Comparison of ENCODE assay signal across 12 mouse cellular contexts in genomic region chr5:131584260-131585135, GRCm38 (mm10).
A peak's percentile ranks its signal among the peaks of the same experiment; 100 is the strongest.
DNase-seq lines count a peak whose midpoint lies in the region; ATAC-seq and TF ChIP-seq lines count a peak whose summit lies in the region.
"Had no signal": no experiment of that assay in that cellular context is flagged by ENCODE, and none has a peak within 500 bp of the region (broad histone marks: within the 10 kb centered on the region; RNA-seq: fewer than 3 reads in every experiment).

No protein-coding gene starts in this region.

- peak; percentile 72 for DNase-seq in Muller cell, postnatal 12 days (ENCODE audit: inconsistent ontology term)
- DNase-seq in hindbrain, postnatal 0 days (ENCODE audit: low spot score), result peak; percentile 58
- DNase-seq in midbrain, embryonic 11.5 days (ENCODE audit: low spot score, missing footprints), result no peak
- no peak for DNase-seq in urinary bladder, postnatal 36 days (ENCODE audit: low spot score in 2 of 2)
- no peak for DNase-seq in frontal cortex, postnatal 14 days (ENCODE audit: low spot score in 2 of 2)
- no peak for DNase-seq in thymus, postnatal 36 days
- DNase-seq in spleen, adult 12 weeks (ENCODE audit: low spot score), result no peak
- DNase-seq: adrenal gland, postnatal 14 days had no signal

- H3K4me1 ChIP-seq in forebrain, embryonic 13.5 days, result peaks cover 60% of the 10 kb centered on the region
- peaks cover 22% of the 10 kb centered on the region for H3K4me1 ChIP-seq in hindbrain, postnatal 0 days (ENCODE audit: insufficient read depth, low read length)
- peaks cover 29% of the 10 kb centered on the region for H3K4me1 ChIP-seq in midbrain, embryonic 11.5 days (ENCODE audit: control insufficient read depth, insufficient read depth, low read length)
- H3K4me1 ChIP-seq: liver, embryonic 15.5 days had no signal

- H3K9me3 ChIP-seq in forebrain, embryonic 13.5 days (replicated peaks), result no peaks in the 10 kb centered on the region
- no peaks in the 10 kb centered on the region for H3K9me3 ChIP-seq in hindbrain, postnatal 0 days (ENCODE audit: low read length)
- H3K9me3 ChIP-seq in midbrain, embryonic 11.5 days (ENCODE audit: control insufficient read depth, low read length), result no peaks in the 10 kb centered on the region
- H3K9me3 ChIP-seq: embryonic facial prominence, embryonic 15.5 days; intestine, embryonic 15.5 days; liver, embryonic 15.5 days had no signal

- peaks cover 6% of the 10 kb centered on the region; the same call in 1 of the 2 replicates for H3K27me3 ChIP-seq in forebrain, embryonic 13.5 days
- H3K27me3 ChIP-seq in hindbrain, postnatal 0 days (ENCODE audit: insufficient read depth, low read length), result no peaks in the 10 kb centered on the region
- H3K27me3 ChIP-seq in midbrain, embryonic 11.5 days (ENCODE audit: control insufficient read depth, insufficient read depth, low read length), result peaks cover 17% of the 10 kb centered on the region
- H3K27me3 ChIP-seq: embryonic facial prominence, embryonic 15.5 days; intestine, embryonic 15.5 days; liver, embryonic 15.5 days had no signal

- TF ChIP-seq CTCF in hindbrain, postnatal 0 days (IDR thresholded peaks at IDR 0.05; ENCODE audit: low read depth), result no peak

- ATAC-seq in forebrain, embryonic 13.5 days, result no peak
- ATAC-seq in hindbrain, postnatal 0 days, result peak; percentile 28; the same call in 1 of the 2 replicates
- ATAC-seq in midbrain, embryonic 11.5 days (ENCODE audit: low FRiP score), result peak; percentile 45

- no peak overlapping the region for H3K4me3 ChIP-seq in forebrain, embryonic 13.5 days
- H3K4me3 ChIP-seq in hindbrain, postnatal 0 days (ENCODE audit: low read length), result no peak overlapping the region
- H3K4me3 ChIP-seq in midbrain, embryonic 11.5 days (ENCODE audit: low read depth, low read length), result no peak overlapping the region
- H3K4me3 ChIP-seq: embryonic facial prominence, embryonic 15.5 days; intestine, embryonic 15.5 days; liver, embryonic 15.5 days had no signal

- H3K27ac ChIP-seq in forebrain, embryonic 13.5 days, result peak overlapping the region; percentile 90
- H3K27ac ChIP-seq in hindbrain, postnatal 0 days, result no peak overlapping the region
- H3K27ac ChIP-seq in midbrain, embryonic 11.5 days (ENCODE audit: low read depth, low read length), result no peak overlapping the region
- H3K27ac ChIP-seq: embryonic facial prominence, embryonic 15.5 days; intestine, embryonic 15.5 days; liver, embryonic 15.5 days had no signal

- WGBS in forebrain, embryonic 13.5 days, result 28% methylated on average over 12 of the region's 12 CpGs
- WGBS in hindbrain, postnatal 0 days, result 28% methylated on average over 12 of the region's 12 CpGs
- WGBS in midbrain, embryonic 11.5 days, result 8% methylated on average over 12 of the region's 12 CpGs

- no peaks in the 10 kb centered on the region for H3K36me3 ChIP-seq in forebrain, embryonic 13.5 days (ENCODE audit: poor library complexity, severe bottlenecking)
- no peaks in the 10 kb centered on the region for H3K36me3 ChIP-seq in hindbrain, postnatal 0 days (ENCODE audit: insufficient read depth, low read length)
- H3K36me3 ChIP-seq in midbrain, embryonic 11.5 days (ENCODE audit: control insufficient read depth, insufficient read depth, low read length), result no peaks in the 10 kb centered on the region
- H3K36me3 ChIP-seq: embryonic facial prominence, embryonic 15.5 days; intestine, embryonic 15.5 days; liver, embryonic 15.5 days had no signal

- 0 out of 2 replicates have a peak overlapping the region, but pooled peaks have one; percentile 24 for H3K9ac ChIP-seq in forebrain, embryonic 13.5 days
- H3K9ac ChIP-seq in hindbrain, postnatal 0 days (replicated peaks; ENCODE audit: low read length), result no peak overlapping the region
- H3K9ac ChIP-seq in midbrain, embryonic 11.5 days (ENCODE audit: low read length), result no peak overlapping the region
- H3K9ac ChIP-seq: embryonic facial prominence, embryonic 15.5 days; intestine, embryonic 15.5 days; liver, embryonic 15.5 days had no signal

- H3K4me2 ChIP-seq in forebrain, embryonic 13.5 days, result no peak overlapping the region
- no peak overlapping the region for H3K4me2 ChIP-seq in hindbrain, postnatal 0 days (ENCODE audit: low read depth, low read length)
- no peak overlapping the region for H3K4me2 ChIP-seq in midbrain, embryonic 11.5 days
- H3K4me2 ChIP-seq: embryonic facial prominence, embryonic 15.5 days; liver, embryonic 15.5 days had no signal

Comparison
In these comparisons a context has a peak if more than half of its experiments do, and no peak if none do; other contexts are left out.
1. DNase-seq: peak in Muller cell, postnatal 12 days (single experiment) and hindbrain, postnatal 0 days (single experiment); none in midbrain, embryonic 11.5 days (single experiment), urinary bladder, postnatal 36 days (0 of 2), frontal cortex, postnatal 14 days (0 of 2), thymus, postnatal 36 days (0 of 2) and spleen, adult 12 weeks (single experiment).